Mouse (Mus musculus) layer of hippocampus, postnatal 14 days (tissue): ENCODE data around the gene Gm5798. TPM values are rescaled to one million over a fixed set of nuclear protein-coding genes. Genes with fewer than 3 reads are reported as not detected.
"Not testable (repeated sequence)": the region's sequence is repeated elsewhere in the genome, so short reads cannot be mapped to it uniquely, and the experiment has no call there.

ENCODE experiments used
- DNase-seq, 2 experiments: peaks; one replicate each; pipeline ENCODE4 v3.0.0; 2021 to 2022; ENCODE audit warnings: low spot score in 2 of 2, mixed read lengths in 1 of 2
- long read RNA-seq, 2 experiments: library from polyadenylated mRNA; stranded (forward); transcript quantifications; one replicate each; pipeline ENCODE4 v2.0.0; 2021
- total RNA-seq, 2 experiments: library from RNA; stranded (reverse); gene quantifications; 2 replicates each; pipeline ENCODE4 v1.2.3; 2021

Gm5798 gene
- total RNA-seq = not detected
- long read RNA-seq, experiment 1 = 0 reads
- long read RNA-seq, experiment 2 = 0 reads

- not testable (repeated sequence) for DNase-seq
These were observed at the start of gene Gm5798 for GRCm38 (mm10) chr14:41348309-41348708. Gm5798 (plus strand) TSS chr14:41348609.

GRCm38 (mm10) chr14:41386279-41386678, 37.9 kb downstream of the Gm5798 start, which contains the start of gene Gm7945:
Gm7945 (minus strand) TSS chr14:41386379.
- DNase-seq = not testable (repeated sequence)

Other genes starting within 250 kb of the Gm5798 start
- gene Mat1a, start 243.6 kb upstream of the Gm5798 start, total RNA-seq = not detected
- not detected for gene Sftpa1, start 216.8 kb upstream of the Gm5798 start, total RNA-seq
- not detected for gene Mbl1, start 197.2 kb upstream of the Gm5798 start, total RNA-seq
- not detected for gene Sftpd, start 163.5 kb upstream of the Gm5798 start, total RNA-seq
- gene Gm2832, start 69.8 kb upstream of the Gm5798 start, total RNA-seq = not detected
- not detected for gene Gm7945, start 37.8 kb downstream of the Gm5798 start, total RNA-seq
- not detected for gene Gm6482, start 59.7 kb downstream of the Gm5798 start, total RNA-seq
- gene Gm7954, start 104.9 kb downstream of the Gm5798 start, total RNA-seq = not detected
- gene Gm3486, start 140.9 kb downstream of the Gm5798 start, total RNA-seq = not detected
- not detected for gene Gm7970, start 207.0 kb downstream of the Gm5798 start, total RNA-seq
- gene 1700049E17Rik2, start 224.6 kb downstream of the Gm5798 start, total RNA-seq = under 1 TPM in 1 of 2 experiments, not detected in 1; 0.65 TPM